Mouse (Mus musculus) adrenal gland, postnatal 14 days (tissue): ENCODE data around the gene Mobp. TPM values are rescaled to one million over a fixed set of nuclear protein-coding genes. Genes with fewer than 3 reads are reported as not detected.

Experiments used
- DNase-seq: peaks from one replicate; pipeline ENCODE4 v3.0.0; 2021; ENCODE audit warnings: mixed read lengths
- total RNA-seq: library from RNA; stranded (reverse); gene quantifications from 2 replicates; pipeline ENCODE4 v1.2.3, GENCODE M21; 2021

Gene Mobp
- total RNA-seq, 1 experiment from 2014 or later = not detected

GRCm38 (mm10) chr9:120134529-120135160 lies 14.9 kb upstream of the Mobp start:
- no peak for DNase-seq

DNA sequence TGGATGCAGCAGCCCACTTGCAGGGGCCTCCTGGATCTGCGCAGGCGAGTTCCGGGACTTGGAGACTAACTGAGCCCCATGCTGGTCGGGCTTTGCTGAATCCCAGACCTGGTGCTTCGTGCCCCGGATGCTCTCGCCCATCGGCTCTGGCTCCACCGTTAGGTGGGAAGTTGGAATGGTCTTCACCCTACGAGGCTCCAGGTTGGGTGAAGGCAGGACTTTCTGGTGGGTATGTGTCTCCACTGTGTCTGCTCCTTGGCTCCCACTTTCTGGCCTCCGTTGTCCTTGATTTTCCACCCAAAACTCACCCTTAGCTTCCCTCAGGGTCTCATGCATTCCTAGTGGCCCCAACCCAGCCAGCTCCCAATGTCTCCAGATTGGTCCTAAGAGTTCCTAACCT lies 14.1 kb upstream of the Mobp start:
- no peak for DNase-seq

GRCm38 (mm10) chr9:120140652-120141051 lies 8.9 kb upstream of the Mobp start:
- peak; percentile 90 for DNase-seq

DNA sequence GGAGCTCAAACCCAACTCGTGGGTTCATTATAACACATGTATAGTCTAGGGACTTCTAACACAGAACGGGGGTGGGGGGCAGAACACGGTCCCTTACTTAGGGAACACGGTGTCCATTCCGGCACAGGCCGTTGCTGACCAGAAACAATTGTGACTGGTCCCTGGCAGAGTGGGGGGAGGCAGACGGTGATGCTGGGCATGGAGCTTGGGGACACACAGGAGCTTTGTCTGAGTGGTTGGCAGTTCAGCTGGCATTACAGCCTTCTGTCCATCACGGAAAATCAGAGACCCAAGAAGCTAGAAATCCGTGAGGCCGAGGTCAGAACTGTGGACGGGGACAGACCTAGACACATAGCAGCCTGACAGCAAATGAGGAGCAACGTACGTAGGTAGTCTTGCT lies 5.0 kb upstream of the Mobp start:
- no peak for DNase-seq

DNA sequence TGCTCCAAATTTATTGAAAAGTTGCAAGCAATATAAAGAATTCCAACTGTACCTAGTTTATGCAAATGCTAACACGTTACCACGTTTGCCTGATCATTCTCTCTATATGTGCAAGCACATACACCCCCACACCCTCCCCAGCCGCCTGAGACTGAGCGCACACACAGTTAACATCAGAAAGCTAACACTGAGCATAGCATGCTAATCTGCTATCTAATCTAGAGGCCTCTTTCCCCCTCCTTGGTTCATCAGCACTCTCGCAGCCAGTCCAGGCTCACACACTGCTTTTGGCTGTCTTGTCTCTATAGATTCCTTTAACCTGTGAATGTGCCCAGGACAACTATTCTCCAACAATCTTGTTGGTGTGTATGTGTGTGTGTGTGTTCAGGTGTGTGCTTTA lies 1.6 kb downstream of the Mobp start:
- no peak for DNase-seq

DNA sequence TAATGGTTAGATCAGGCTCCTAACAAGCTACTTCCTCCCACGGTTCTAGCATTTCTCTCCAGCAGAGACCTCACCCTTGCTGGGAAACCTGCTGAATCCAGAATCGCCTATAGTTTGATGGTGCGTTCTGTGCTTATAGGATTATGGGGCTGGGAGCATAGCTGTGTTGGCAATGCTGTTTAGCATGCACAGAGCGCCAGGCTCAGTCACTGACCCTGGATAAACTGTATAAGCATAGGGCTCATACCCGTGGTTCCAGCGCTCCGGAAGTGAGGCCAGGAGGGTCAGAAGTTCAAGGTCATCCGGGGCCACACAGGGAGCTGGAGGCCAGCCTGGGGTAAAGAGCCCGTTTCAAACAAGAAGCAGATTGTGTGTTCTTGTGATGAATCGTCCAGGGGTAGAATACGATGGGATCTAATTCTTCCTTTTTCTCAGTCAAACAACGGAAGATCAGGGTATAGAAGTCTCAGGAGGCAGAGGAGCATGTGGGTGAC lies 2.4 kb downstream of the Mobp start:
- DNase-seq = no peak

DNA sequence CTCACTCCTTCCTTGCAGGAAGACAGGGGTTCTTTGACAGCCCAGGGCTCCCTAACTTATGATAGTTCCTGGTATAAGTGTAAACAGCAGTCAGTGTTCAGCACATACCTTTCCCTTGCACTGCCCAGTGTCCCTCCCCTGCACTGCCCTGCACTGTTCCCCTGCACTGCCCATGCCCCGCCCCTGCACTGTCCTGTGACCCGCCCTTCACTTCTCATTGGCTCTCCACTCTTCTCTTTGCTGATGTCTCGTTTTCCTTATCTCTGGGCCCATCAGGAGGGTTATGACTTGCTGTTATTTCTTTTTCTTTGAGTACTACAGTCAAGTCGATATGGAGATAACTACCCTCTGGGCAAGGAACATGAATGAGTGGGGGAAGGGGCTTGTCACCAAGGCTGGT lies 8.5 kb downstream of the Mobp start:
- DNase-seq = no peak

DNA sequence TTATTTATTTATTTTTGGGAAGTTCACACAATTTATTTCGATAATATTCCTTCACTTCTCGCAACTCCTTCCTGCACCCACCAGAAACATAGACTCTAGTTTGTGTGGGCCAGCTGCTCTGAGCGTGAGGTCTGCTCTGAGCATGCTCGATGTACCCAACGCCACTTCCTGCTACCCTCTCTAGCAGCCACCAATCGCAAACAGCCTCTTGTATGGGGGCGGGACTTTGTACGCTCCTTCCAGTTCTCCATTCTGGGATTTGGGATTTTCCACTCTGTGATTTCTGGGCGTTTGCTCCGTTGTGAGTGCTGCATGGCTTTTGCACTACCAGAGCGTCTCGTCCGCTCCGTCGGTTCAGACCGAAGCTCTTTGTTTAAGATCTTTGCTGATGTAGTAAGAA lies 14.4 kb downstream of the Mobp start:
- no peak for DNase-seq

GRCm38 (mm10) chr9:120167826-120168225 lies 18.3 kb downstream of the Mobp start:
- no peak for DNase-seq

DNA sequence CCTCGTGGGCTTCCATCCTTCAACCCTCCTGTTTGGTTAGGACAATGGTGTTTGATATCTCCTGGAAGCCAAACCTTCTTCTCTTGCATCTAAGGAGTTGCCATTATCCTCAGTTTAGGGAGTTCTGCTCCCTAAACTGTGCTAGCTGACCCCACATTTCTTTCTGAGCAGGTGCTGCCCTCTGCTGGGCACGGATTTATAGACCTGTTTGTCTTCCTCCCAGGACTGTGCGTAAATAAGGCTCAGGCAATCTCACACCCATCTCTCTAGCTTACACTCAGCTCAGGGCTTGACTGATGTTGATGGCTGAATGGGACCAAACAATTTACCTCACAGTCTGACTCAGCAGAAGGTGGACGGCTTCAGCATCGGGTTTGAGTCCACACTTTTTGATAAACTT lies 21.8 kb downstream of the Mobp start:
- DNase-seq = peak; percentile 82

- DNase-seq = no peak
These were observed 25.1 kb downstream of the Mobp start for GRCm38 (mm10) chr9:120174436-120175137.

GRCm38 (mm10) chr9:120178813-120179212 lies 29.3 kb downstream of the Mobp start:
- DNase-seq = no peak

- DNase-seq = peak; percentile 71
These were observed 35.0 kb downstream of the Mobp start for GRCm38 (mm10) chr9:120184499-120184898.

GRCm38 (mm10) chr9:120186856-120187255 lies 37.3 kb downstream of the Mobp start:
- DNase-seq = peak; percentile 18

GRCm38 (mm10) chr9:120190891-120191290 lies 41.4 kb downstream of the Mobp start:
- no peak for DNase-seq

DNA sequence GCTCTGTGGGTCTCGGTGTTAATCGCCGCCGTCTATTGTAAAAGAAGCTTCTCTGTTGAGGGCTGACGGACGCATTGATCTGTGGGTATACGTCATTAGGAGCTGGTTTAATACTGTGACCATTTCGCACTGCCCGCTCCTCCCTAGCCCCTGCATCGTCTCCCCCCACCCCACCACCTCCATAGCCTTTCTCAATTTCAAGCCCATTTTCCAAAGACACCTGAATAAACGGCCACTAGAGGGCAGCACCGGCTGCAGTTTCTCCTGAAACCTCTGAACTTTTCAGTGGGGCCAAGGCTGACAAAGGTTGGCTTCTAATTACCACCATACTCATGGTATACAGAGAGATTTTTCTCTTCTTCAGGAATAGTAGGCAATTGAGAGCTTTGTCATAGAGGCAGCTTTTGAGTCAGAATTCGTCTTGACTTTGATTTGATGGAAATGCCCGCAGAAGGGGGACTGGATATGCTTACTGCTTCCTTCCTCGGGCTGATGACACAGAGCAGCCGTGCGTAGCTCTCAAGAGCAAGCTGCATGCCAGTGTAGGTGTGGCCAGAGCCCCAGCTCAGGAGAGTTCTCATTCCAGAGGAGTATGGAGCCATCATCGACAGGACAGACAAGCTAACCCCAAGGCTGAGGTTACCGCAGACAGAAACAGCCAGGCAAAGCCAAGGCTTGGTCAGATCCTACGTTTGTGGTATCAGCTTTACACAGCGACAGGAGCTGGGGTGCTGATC lies 42.0 kb downstream of the Mobp start:
- peak; percentile 88 for DNase-seq

DNA sequence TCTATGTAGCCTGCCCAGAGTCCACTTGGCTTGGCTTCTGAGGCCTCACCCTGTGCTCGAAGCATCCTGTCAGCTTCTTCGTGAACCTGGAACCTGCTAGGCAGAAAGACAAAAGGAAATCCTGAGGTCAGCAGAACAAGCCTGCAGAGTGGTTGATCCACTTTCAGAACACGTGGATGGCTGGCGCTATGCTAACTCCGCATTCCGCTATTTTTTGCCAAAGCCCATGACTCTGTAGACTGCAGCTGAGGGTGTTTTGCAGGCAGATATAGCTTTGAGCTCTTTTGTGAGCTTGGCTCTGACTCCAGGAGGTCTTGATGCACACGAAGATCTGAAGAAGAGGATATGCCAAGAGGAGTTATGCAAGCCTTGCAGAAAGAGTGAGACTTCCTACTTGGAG lies 43.2 kb downstream of the Mobp start:
- no peak for DNase-seq

- no peak for DNase-seq
These were observed 51.4 kb downstream of the Mobp start for GRCm38 (mm10) chr9:120200873-120201272.

DNA sequence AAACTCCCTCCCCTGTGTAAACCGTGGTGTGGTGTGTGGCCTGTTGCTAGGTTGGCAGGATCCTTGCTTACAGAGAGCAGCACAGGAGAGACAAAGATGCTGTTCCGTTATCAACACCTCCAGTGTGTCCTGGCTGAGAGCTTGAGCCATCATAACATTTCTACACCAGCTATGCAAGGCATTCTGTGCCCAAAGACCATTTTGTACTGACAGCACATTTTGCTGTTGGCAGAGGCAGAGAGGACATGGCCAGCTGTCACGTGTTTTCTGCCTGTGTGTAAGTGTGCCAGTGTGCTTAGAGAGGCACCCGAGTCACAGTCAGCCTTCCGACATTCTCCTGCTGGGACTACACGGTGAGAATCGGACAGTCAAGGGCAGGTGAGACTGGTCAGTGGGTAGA lies 52.2 kb downstream of the Mobp start:
- no peak for DNase-seq

- peak; percentile 43 for DNase-seq
These were observed 53.2 kb downstream of the Mobp start for GRCm38 (mm10) chr9:120202683-120203082.

- DNase-seq = no peak
These were observed 54.4 kb downstream of the Mobp start for GRCm38 (mm10) chr9:120203936-120204335.

- DNase-seq = no peak
These were observed 57.4 kb downstream of the Mobp start for GRCm38 (mm10) chr9:120206897-120207296.

DNA sequence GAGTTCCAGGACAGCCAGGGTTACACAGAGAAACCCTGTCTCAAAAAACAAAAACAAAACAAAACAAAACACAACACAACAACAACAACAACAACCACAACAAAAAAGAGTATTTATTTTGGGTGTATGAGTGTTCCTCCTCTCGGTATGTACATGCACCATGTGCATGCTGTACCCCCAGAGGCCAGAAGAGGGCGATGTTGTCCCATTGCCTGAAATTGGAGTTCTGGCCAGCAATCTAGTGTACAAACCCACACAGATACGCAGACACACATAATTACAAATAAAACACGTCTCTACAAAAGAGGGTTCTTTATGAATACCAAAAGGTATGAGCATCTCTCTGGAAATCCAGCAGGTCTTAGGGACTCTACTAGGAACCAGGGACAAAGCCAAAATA lies 60.6 kb downstream of the Mobp start:
- peak; percentile 71 for DNase-seq
